Mouse (Mus musculus) hindbrain, embryonic 16.5 days (tissue): ENCODE data around the gene Tcte1. TPM values are rescaled to one million over a fixed set of nuclear protein-coding genes. Genes with fewer than 3 reads are reported as not detected.

Experiments
- ATAC-seq: fragments of 200-750 bp; cut with Nextera tagmentation; 2 replicates; pipeline ENCODE4 v1.8.0; 2017; ENCODE audit warnings: moderate TSS enrichment, moderate library complexity
- H3K27ac ChIP-seq: fragments of 300-500 bp; sonication (generic); 2 replicates; pipeline ENCODE4 v1.5.1; 2014; ENCODE audit warnings: low read depth, mild to moderate bottlenecking, control low read depth, low read length, moderate library complexity
- H3K27me3 ChIP-seq: fragments of 300-500 bp; sonication (generic); replicated peaks from 2 replicates; pipeline ENCODE4 v1.6.1; 2014; ENCODE audit warnings: low read length; ENCODE audit not compliant: control insufficient read depth, insufficient read depth
- H3K36me3 ChIP-seq: fragments of 300-500 bp; sonication (generic); 2 replicates; pipeline ENCODE4 v1.6.1; 2014; ENCODE audit warnings: mild to moderate bottlenecking, low read length, moderate library complexity, mixed read lengths; ENCODE audit not compliant: control insufficient read depth, insufficient read depth
- H3K4me1 ChIP-seq: fragments of 300-500 bp; sonication (generic); 2 replicates; pipeline ENCODE4 v1.6.1; 2014; ENCODE audit warnings: low read depth, low read length; ENCODE audit not compliant: control insufficient read depth, insufficient read depth
- H3K4me2 ChIP-seq: fragments of 300-500 bp; sonication (generic); 2 replicates; pipeline ENCODE4 v1.6.1; 2014; ENCODE audit warnings: mild to moderate bottlenecking, low read length, control low read depth, moderate library complexity
- H3K4me3 ChIP-seq: fragments of 300-500 bp; sonication (generic); 2 replicates; pipeline ENCODE4 v1.5.1; 2014; ENCODE audit warnings: mild to moderate bottlenecking, low read length, control low read depth, moderate library complexity
- H3K9ac ChIP-seq: fragments of 300-500 bp; sonication (generic); 2 replicates; pipeline ENCODE4 v1.6.1; 2014; ENCODE audit warnings: low read depth, mild to moderate bottlenecking, control low read depth, low read length, moderate library complexity
- H3K9me3 ChIP-seq: fragments of 300-500 bp; sonication (generic); 2 replicates; pipeline ENCODE4 v1.6.1; 2014; ENCODE audit warnings: mild to moderate bottlenecking, low read length, moderate library complexity; ENCODE audit not compliant: control insufficient read depth
- WGBS: fragments of 180-500 bp; shearing (Covaris S2); extraction: QIAGEN DNeasy Blood & Tissue Kit; methylation state at CpG from one replicate; pipeline ENCODE4 v1.1.7; 2014; 5-methylcytosine and 5-hydroxymethylcytosine counted together
- polyA plus RNA-seq: library from polyadenylated mRNA; unstranded; fragments of >200 nt; fragmentation: Nextera tagmentation; extraction: Ambion mirVana; gene quantifications from 2 replicates; pipeline ENCODE4 v1.2.1, GENCODE M21; 2015

Gene Tcte1
- polyA plus RNA-seq, 1 experiment from 2014 or later: 6.3 TPM

DNA sequence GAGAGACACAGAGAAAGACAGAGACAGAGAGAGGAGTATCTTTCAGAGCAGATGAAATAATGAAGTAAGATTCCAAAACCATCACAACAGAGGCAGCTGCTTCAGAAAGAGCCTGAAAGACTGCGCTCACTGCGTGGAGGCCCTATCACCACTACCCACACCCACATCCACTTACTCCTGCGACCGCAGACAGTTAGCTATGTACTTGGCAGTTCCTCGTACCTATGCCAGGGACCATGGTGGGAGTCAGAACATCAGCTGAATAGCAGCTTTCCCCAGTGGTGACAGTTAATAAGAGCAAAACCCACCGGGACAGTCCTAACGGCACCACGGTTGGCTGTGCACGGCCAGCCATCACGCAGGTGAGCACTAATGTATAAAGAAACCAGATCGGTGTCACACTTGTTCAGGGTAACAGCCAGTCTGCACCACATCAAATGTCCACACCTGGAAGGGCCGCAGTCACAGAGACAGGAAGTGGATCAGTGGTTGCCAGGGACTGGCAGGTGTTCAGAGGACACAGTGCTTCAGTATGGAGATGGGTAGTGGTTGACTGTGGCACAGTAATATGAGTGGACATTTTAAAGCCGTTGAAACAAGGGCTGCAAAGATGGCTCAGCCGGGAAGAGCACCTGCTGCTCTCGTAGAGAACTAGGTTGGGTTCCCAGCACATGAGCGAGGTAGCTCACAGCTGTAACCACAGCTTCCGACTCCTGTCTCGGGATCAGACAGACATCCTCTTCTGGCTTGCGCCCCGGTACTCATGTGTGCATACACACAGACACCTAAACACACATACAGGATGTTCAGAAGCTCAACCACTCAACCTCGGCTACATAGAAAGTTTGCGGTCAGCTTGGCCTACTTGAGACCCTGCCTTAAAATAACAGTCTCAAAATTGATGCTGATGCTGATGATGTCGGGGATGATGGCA, 34.6 kb upstream of the Tcte1 start:
- Histone ChIP-seq H3K4me3 (no peak overlapping the region), H3K4me1 (no peaks in the 10 kb centered on the region), H3K4me2 (no peak overlapping the region), H3K27ac (no peak overlapping the region), H3K27me3 (no peaks in the 10 kb centered on the region; the same call in 1 of the 2 replicates), H3K9me3 (no peaks in the 10 kb centered on the region), H3K36me3 (no peaks in the 10 kb centered on the region), H3K9ac (no peak overlapping the region)
- 90% methylated on average over 23 of the region's 23 CpGs for WGBS
- no peak for ATAC-seq

- H3K9ac ChIP-seq: no peak overlapping the region
- no peak overlapping the region for H3K4me3 ChIP-seq
- no peak overlapping the region for H3K4me2 ChIP-seq
- 90% methylated on average over 6 of the region's 6 CpGs for WGBS
- no peaks in the 10 kb centered on the region for H3K4me1 ChIP-seq
- ATAC-seq: no peak
- no peaks in the 10 kb centered on the region for H3K9me3 ChIP-seq
- no peaks in the 10 kb centered on the region for H3K36me3 ChIP-seq
- no peaks in the 10 kb centered on the region; the same call in 1 of the 2 replicates for H3K27me3 ChIP-seq
- no peak overlapping the region for H3K27ac ChIP-seq
These were observed 33.5 kb upstream of the Tcte1 start for GRCm38 (mm10) chr17:45489736-45490135.

DNA sequence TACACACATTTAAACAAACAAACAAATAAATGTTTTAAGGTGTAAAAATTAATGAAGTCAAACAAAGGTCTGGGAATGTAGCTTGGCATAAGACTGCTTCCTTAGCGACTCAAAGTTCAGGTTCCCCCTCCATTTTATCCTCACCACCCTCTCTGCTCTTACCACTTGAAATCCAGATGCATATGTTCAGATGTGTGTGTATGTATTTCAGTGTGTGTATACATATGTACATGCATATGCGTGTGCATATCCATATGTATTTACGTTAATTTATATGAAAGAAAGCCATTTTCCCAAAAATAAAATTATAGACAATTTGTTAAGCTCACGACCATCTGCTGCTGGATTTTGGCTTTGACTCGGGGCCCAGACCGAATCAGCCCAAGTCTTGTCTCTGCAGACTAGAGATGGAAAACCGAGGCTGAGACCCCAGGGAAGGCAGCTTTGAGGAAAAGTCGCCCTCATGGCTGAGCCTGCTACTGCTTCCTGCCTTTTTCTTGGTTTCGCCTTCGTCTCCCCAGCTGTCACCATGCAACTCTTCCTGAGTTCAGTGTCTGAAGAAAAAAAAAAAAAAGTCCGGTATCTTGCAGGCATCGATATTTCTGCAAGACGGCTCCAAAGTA, 32.6 kb upstream of the Tcte1 start:
- Histone ChIP-seq H3K36me3 (no peaks in the 10 kb centered on the region), H3K27ac (no peak overlapping the region), H3K9me3 (no peaks in the 10 kb centered on the region), H3K4me2 (no peak overlapping the region), H3K4me3 (no peak overlapping the region), H3K4me1 (no peaks in the 10 kb centered on the region), H3K9ac (no peak overlapping the region), H3K27me3 (no peaks in the 10 kb centered on the region; the same call in 1 of the 2 replicates)
- ATAC-seq: no peak
- WGBS: 75% methylated on average over 13 of the region's 13 CpGs

GRCm38 (mm10) chr17:45495398-45495797, 27.8 kb upstream of the Tcte1 start:
- no peaks in the 10 kb centered on the region for H3K4me1 ChIP-seq
- ATAC-seq: no peak
- H3K9ac ChIP-seq: no peak overlapping the region
- 79% methylated on average over 11 of the region's 11 CpGs for WGBS
- no peak overlapping the region for H3K4me2 ChIP-seq
- no peak overlapping the region for H3K27ac ChIP-seq
- no peak overlapping the region for H3K4me3 ChIP-seq
- H3K36me3 ChIP-seq: no peaks in the 10 kb centered on the region
- no peaks in the 10 kb centered on the region; the same call in 1 of the 2 replicates for H3K27me3 ChIP-seq
- H3K9me3 ChIP-seq: no peaks in the 10 kb centered on the region

DNA sequence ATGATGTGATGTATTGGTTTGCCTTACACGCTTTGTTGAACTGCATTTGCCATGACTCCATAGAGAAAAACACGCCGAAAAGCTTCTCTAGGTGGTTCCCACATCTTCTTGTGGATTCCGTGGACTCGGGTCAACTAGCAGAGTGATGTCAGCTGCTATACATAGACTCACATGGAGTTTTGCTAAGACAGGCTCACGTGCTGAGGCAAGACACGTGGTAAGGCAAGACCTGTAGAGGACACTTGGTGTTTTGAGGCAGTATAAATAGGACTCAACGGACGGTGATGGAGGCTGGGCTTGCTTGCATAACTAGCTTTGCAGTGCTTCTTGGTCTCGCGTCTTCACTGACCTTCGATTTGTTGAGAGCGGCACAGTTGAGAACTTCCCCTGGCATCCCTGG, 24.8 kb upstream of the Tcte1 start:
- H3K4me3 ChIP-seq: no peak overlapping the region
- no peak for ATAC-seq
- no peaks in the 10 kb centered on the region for H3K9me3 ChIP-seq
- 88% methylated on average over 13 of the region's 13 CpGs for WGBS
- H3K27me3 ChIP-seq: no peaks in the 10 kb centered on the region
- H3K9ac ChIP-seq: no peak overlapping the region
- no peak overlapping the region for H3K4me2 ChIP-seq
- no peaks in the 10 kb centered on the region for H3K4me1 ChIP-seq
- no peaks in the 10 kb centered on the region for H3K36me3 ChIP-seq
- no peak overlapping the region for H3K27ac ChIP-seq

GRCm38 (mm10) chr17:45499516-45499915, 23.7 kb upstream of the Tcte1 start:
- no peak overlapping the region for H3K4me3 ChIP-seq
- no peak for ATAC-seq
- no peaks in the 10 kb centered on the region for H3K27me3 ChIP-seq
- no peak overlapping the region for H3K27ac ChIP-seq
- 55% methylated on average over 2 of the region's 2 CpGs for WGBS
- H3K4me1 ChIP-seq: no peaks in the 10 kb centered on the region
- no peak overlapping the region for H3K4me2 ChIP-seq
- no peaks in the 10 kb centered on the region for H3K36me3 ChIP-seq
- H3K9ac ChIP-seq: no peak overlapping the region
- no peaks in the 10 kb centered on the region for H3K9me3 ChIP-seq

DNA sequence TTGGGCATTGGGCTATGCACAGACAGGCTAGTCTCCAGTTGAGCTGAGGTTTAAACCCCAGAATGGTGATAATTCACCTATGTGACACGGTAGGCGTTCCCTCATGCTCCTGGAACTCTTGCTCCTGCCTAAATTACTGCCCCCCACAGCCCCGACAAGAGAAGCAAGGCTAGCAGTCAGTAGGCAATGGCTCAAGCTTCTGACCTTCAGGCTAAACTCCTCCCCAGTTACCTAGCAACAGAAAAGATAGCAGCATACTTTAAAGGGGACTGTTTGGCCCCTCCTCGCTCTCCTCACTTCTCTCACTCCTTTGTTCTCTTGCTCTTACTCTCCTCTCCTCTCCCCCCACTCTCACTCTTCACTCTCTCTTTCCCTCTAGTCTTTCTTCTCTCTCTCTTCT, 22.3 kb upstream of the Tcte1 start:
- no peak overlapping the region for H3K4me3 ChIP-seq
- H3K36me3 ChIP-seq: no peaks in the 10 kb centered on the region
- ATAC-seq: no peak
- H3K27me3 ChIP-seq: no peaks in the 10 kb centered on the region
- no peak overlapping the region for H3K9ac ChIP-seq
- WGBS: 30% methylated on average over 4 of the region's 4 CpGs
- no peak overlapping the region for H3K4me2 ChIP-seq
- no peaks in the 10 kb centered on the region for H3K9me3 ChIP-seq
- no peak overlapping the region for H3K27ac ChIP-seq
- no peaks in the 10 kb centered on the region for H3K4me1 ChIP-seq

GRCm38 (mm10) chr17:45502324-45502723, 20.9 kb upstream of the Tcte1 start:
- ATAC-seq: no peak

DNA sequence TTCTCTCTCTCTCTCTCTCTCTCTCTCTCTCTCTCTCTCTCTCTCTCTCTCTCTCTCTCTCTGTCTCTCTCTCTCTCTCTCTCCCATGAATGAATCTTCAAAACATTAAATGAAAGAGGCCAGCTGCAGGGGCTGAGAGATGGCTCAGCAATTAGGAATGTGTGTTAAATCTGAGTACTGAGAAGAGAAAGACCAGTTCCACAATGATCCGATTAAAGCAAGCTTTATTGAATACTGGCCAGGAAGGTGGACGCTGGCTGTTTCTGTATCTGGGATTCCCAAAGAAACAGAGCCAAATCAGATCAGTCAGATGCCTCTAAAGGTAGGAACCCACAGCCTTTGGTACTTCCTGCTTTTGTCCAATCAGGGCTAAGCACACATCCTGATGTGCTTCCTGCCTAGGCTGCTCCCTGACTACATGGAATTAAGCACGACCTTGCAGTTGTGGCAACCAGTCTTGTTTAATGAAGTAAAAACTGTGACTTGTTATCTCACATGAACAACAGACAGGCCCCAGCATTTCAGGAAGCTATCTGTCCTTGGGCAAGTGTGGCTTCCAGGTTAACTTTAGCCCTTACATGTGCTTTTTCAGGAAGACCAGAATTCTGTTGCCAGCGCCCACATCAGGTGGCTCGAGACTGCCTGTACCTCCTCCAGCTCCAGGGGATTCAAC, 19.8 kb upstream of the Tcte1 start:
- no peaks in the 10 kb centered on the region for H3K9me3 ChIP-seq
- peaks cover 7% of the 10 kb centered on the region for H3K4me1 ChIP-seq
- no peak overlapping the region for H3K4me2 ChIP-seq
- H3K9ac ChIP-seq: no peak overlapping the region
- ATAC-seq: no peak
- H3K36me3 ChIP-seq: peaks cover under 1% of the 10 kb centered on the region; the same call in 1 of the 2 replicates
- H3K27me3 ChIP-seq: no peaks in the 10 kb centered on the region
- WGBS: 66% methylated on average over 5 of the region's 5 CpGs
- no peak overlapping the region for H3K27ac ChIP-seq
- no peak overlapping the region for H3K4me3 ChIP-seq

More at GRCm38 (mm10) chr17:45502324-45502723, 20.9 kb upstream of the Tcte1 start:
- no peaks in the 10 kb centered on the region for H3K36me3 ChIP-seq
- WGBS: 62% methylated on average over 4 of the region's 4 CpGs
- no peak overlapping the region for H3K9ac ChIP-seq
- no peaks in the 10 kb centered on the region for H3K27me3 ChIP-seq
- H3K27ac ChIP-seq: no peak overlapping the region
- peaks cover 3% of the 10 kb centered on the region for H3K4me1 ChIP-seq
- no peak overlapping the region for H3K4me3 ChIP-seq
- H3K9me3 ChIP-seq: no peaks in the 10 kb centered on the region
- H3K4me2 ChIP-seq: no peak overlapping the region
